Mouse (Mus musculus): ENCODE measurements at regions not wholly inside any gene's neighbourhood (a gene's known extent, or its start where the extent isn't known, plus 50 kb on each side); places are given as distances from the start of the nearest gene placed in this dataset.

DNA sequence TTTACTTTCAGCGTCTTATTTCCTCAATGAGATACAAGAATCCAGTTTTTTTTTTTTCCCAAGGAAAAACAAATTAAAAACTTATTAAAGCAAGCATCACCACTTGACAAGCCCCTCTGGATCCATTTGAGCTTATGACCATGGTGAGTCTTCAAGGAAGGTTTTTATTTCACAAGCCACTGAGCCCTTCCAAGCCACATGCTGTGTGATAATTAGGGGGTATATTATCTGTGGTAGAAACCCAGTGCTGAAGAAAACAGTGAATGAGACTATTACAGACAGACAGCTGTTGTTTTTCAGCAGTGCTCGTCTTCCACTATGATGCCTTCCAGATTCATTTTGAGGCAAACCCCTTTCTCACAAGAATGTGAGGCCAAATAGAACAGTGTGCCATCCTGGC, 573.6 kb downstream of the Cntn6 start:
- no peaks in the 10 kb centered on the region for H3K27me3 ChIP-seq (ENCODE audit: insufficient read depth, low read length)
- no peaks in the 10 kb centered on the region for H3K4me1 ChIP-seq (ENCODE audit: insufficient read depth, low read depth, low read length)
- H3K9me3 ChIP-seq (replicated peaks): peaks cover 10% of the 10 kb centered on the region
- DNase-seq (ENCODE audit: low spot score) (no peak), ATAC-seq (ENCODE audit: extremely low read depth, insufficient number of reproducible peaks, low FRiP score, poor library complexity, severe bottlenecking) (no peak)
- H3K36me3 ChIP-seq (replicated peaks): no peaks in the 10 kb centered on the region
- H3K4me3 ChIP-seq (ENCODE audit: low read depth, low read length): no peak overlapping the region
- no peak for TF ChIP-seq POLR2AphosphoS5 (IDR thresholded peaks at IDR 0.05; ENCODE audit: insufficient replicate concordance, low read depth, low read length)
- no peak for TF ChIP-seq CTCF (IDR thresholded peaks at IDR 0.05; ENCODE audit: low read depth, low read length)
- no peak for TF ChIP-seq GATA1 (IDR thresholded peaks at IDR 0.05; ENCODE audit: borderline replicate concordance, low read length)
- TF ChIP-seq TAL1 (conservative IDR thresholded peaks at IDR 0.05; ENCODE audit: low read depth, low read length): no peak
- no peak for TF ChIP-seq GATA2 (IDR thresholded peaks at IDR 0.05; ENCODE audit: borderline replicate concordance, low read depth, low read length)

DNA sequence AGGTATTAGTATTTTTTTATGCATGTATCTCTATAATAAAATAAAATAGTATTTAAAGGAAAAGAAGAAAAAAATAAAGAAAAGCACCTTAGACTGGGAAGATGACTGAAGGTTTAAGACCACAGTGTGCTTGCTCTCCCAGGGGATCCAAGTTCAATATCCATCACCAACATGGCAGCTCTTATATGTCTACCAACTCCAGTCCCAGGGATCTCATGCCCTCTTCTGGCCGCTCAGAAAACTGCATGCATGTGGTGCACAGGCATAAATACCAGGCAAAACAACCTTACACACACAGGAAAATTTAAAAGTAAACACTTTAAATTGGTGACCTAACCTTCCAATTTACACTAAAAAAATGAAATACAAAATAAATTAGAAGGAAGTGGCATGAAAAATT, 586.6 kb upstream of the Cntn4 start:
- Histone ChIP-seq H3K27me3 (ENCODE audit: insufficient read depth, low read length) (no peaks in the 10 kb centered on the region), H3K36me3 (replicated peaks) (no peaks in the 10 kb centered on the region), H3K4me3 (ENCODE audit: low read depth, low read length) (no peak overlapping the region), H3K9me3 (replicated peaks) (no peaks in the 10 kb centered on the region), H3K4me1 (ENCODE audit: insufficient read depth, low read depth, low read length) (no peaks in the 10 kb centered on the region)
- TF ChIP-seq GATA1 (IDR thresholded peaks at IDR 0.05; ENCODE audit: borderline replicate concordance, low read length): no peak
- no peak for TF ChIP-seq GATA2 (IDR thresholded peaks at IDR 0.05; ENCODE audit: borderline replicate concordance, low read depth, low read length)
- no peak for DNase-seq (ENCODE audit: low spot score)
- ATAC-seq (ENCODE audit: extremely low read depth, insufficient number of reproducible peaks, low FRiP score, poor library complexity, severe bottlenecking): 0 out of 2 replicates have a peak, but pooled peaks have one; percentile 22

Measured in G1E (cell line).